Mouse (Mus musculus): ENCODE results near the gene Map3k15.

Map3k15 gene

DNA sequence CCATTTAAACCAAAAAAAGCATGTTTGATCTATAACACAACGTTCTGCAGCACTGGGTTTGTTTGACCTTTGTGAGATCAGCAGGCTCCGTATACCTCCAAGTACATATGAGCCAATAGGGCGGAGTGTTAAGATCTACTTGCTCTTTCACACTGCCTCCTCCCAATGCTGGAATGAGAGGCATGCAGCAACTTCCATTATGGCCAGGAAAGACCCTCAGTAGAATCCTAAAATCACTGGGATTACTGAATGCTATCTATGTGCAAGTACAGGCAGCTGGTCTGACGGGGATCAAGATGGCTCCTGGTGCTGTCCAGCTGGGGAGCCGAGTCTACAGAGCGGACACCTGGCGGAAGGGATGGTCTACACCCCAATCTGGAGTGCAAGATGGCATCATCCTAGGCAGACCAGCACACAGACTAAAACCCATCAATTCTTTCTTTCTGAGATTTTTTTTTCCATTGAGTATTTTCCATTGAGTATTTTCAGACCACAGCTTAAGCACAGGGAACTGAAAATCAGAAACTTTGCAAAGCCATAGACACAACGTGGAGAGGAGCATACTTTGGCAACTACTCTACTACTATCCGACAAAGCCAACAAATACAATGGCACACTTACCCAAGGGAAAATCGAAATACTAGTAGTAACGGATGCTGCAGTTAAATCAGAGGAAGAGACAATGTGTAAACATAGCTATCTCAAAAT lies 146.1 kb downstream of the Map3k15 start:
- DNase-seq (ENCODE audit: inconsistent age in 2 of 2, low spot score in 1 of 2): no peak

DNA sequence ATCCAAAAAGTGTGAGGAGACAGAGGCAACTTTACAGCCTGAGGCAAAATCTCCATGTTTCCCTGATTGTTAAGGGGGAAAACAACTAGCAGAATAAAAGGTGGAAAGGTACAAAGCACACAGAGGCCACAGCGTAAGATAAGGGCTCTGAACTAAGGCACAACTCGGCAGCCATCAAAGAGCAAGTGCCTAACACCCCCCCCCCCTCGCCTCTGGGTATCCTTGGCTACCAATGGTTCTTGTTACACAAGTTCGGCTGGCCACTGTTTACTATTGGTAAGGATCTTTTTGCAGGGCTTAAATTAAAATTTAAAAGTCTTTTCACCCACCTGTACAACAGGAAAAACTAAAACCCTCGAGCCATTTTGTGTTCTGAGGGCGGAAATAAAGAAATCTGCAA lies 147.5 kb downstream of the Map3k15 start:
- no peak for DNase-seq (ENCODE audit: inconsistent age in 2 of 2, low spot score in 1 of 2)

GRCm38 (mm10) chrX:160136153-160136552 lies 147.9 kb downstream of the Map3k15 start:
- DNase-seq (ENCODE audit: inconsistent age in 2 of 2, low spot score in 1 of 2): no peak

GRCm38 (mm10) chrX:160137177-160137860 lies 149.1 kb downstream of the Map3k15 start:
- DNase-seq (ENCODE audit: inconsistent age in 2 of 2, low spot score in 1 of 2): no peak

GRCm38 (mm10) chrX:160137861-160138717 lies 149.9 kb downstream of the Map3k15 start, which contains the start of gene Pdha1:
Gene Pdha1 (minus strand): TSS chrX:160138413.
- DNase-seq (ENCODE audit: inconsistent age in 2 of 2, low spot score in 1 of 2): peak; percentile 89 to 95

DNA sequence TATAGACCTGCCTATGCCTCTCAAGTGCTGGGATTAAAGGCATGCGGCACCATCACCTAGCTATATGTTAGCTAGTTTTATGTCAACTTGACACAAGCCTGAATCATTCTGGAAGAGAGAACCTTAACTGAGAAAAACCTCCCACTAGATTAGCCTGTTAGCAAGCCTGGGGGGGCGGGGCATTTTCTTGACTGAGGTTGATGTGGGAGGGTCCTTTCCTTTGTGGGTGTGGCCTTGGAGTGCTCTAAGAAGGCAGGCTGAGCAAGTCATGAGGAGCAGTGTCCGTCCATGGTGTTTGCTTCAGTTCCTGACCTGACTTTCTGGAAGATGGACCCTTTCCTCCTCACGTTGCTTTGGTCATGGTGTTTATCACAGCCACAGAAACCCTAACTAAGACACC lies 158.6 kb downstream of the Map3k15 start:
- no peak for DNase-seq (ENCODE audit: inconsistent age in 2 of 2, low spot score in 1 of 2)

DNA sequence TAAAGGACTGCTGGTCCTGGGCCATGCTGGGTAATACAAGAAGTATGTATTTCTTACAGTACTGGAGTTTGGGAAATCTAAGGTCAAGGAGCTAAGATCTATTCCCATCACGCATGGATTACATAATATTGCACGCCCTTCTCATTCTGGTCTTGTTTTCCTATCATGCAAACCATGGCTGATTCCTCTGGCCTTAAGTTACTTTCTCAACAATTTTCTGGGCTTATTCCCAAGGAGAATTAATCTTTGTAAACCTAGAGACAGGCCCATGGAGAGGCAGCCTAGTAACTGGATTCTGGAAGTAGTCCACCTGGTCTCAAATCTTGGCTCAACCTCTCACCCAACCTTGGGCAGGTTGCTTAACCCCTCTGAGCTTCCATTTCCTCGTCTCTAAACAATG lies 159.2 kb downstream of the Map3k15 start:
- DNase-seq (ENCODE audit: inconsistent age in 2 of 2, low spot score in 1 of 2): peak in 1 of 2 experiments; percentile 35

- DNase-seq (ENCODE audit: inconsistent age in 2 of 2, low spot score in 1 of 2): no peak
These were observed 160.6 kb downstream of the Map3k15 start for GRCm38 (mm10) chrX:160148859-160149258.

DNA sequence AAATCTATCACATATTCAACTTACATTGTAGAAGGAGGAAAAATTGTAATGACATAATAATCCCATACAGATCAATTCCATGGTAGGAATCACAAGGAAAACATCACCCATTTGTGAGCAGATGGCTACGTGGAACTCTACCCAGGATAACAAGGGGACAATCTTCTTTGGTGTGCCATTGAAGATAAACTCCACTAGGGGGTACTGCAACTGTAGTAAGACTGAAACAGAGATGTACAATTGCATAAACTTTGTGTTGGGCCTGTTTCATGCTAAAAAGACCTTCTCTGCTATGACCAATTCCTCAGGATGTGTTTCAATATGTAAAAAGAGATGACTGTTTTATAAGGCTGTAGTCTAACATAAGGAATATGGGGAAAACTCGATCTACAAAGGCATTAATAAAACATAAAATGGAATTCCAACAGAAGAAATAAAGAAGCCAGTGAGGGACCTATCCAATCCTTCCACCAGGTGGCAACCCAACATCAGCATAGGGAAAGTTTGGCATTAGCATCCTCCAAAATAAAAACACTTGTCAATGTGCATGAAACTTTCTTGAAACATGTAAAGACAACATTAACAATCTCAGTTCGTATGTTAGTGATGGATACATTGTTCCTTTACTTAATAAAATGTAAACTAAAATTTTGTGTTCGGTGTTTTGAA lies 165.0 kb downstream of the Map3k15 start:
- DNase-seq (ENCODE audit: inconsistent age in 2 of 2, low spot score in 1 of 2): peak in 1 of 2 experiments; percentile 59

GRCm38 (mm10) chrX:160164259-160164658 lies 176.0 kb downstream of the Map3k15 start:
- DNase-seq (ENCODE audit: inconsistent age in 2 of 2, low spot score in 1 of 2): no peak

GRCm38 (mm10) chrX:160166246-160166985 lies 178.2 kb downstream of the Map3k15 start:
- no peak for DNase-seq (ENCODE audit: inconsistent age in 2 of 2, low spot score in 1 of 2)

GRCm38 (mm10) chrX:160170150-160170549 lies 181.9 kb downstream of the Map3k15 start:
- peak; percentile 41 to 84 for DNase-seq (ENCODE audit: inconsistent age in 2 of 2, low spot score in 1 of 2)

Measured in adrenal gland, adult (tissue).